Mouse (Mus musculus): ENCODE data around the gene Gm49321. TPM values are rescaled to one million over a fixed set of nuclear protein-coding genes. Genes with fewer than 3 reads are reported as not detected.
A peak's percentile ranks its signal among the peaks of the same experiment; 100 is the strongest.

Gene Gm49321
- polyA plus RNA-seq, 1 experiment from 2014 or later = 13.1 TPM

DNA sequence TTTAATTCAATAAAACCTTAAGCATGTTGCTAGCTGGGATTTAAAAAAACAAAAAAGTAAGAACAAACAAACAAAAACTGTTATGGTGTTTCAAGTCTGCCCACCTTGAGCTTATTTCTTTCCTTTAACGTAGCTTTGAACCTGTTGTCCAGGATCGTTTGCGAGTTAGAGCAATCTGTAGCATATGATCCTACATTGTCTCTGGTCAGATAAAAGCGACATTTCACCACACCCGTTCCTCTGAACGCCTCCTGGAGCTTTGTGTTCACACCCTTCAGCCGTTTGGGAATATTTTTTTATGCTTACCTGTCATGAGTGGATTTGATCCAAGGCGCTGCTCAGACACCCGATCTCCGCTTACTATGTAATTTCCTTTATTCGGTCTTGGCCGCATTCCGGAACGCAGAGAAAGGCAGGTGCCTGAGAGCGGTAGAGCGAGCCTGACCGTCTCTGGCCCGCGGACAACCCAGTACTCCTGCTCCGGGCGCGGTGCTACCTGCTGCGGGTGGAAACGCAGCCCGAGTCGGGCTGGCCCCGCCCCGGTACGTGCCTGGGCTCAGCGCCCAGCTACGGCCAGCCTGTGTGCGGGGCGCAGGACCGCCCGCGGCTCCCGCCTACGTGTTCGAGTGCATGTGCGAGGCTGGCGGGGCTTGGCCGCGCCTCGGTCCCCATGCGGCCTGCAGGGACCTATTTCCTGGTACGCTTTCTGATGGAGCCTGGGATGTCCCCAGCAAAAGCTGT, 12.0 kb downstream of the Gm49321 start:
- peaks cover 14% of the 10 kb centered on the region for H3K4me1 ChIP-seq
- WGBS = 8% methylated on average over 46 of the region's 46 CpGs
- H3K27me3 ChIP-seq = no peaks in the 10 kb centered on the region
- H3K27ac ChIP-seq (replicated peaks) = peak overlapping the region; percentile 55; the same call in 1 of the 2 replicates
- peak overlapping the region; percentile 37 for H3K4me3 ChIP-seq (replicated peaks)
- peak; percentile 86 for ATAC-seq (ENCODE audit: insufficient number of reproducible peaks, low FRiP score, low TSS enrichment, low read depth)
- peak overlapping the region; percentile 66 for H3K4me2 ChIP-seq (replicated peaks)
- peaks cover 16% of the 10 kb centered on the region; the same call in 1 of the 2 replicates for H3K36me3 ChIP-seq
- H3K9me3 ChIP-seq (replicated peaks) = no peaks in the 10 kb centered on the region
- H3K9ac ChIP-seq = no peak overlapping the region

- H3K27ac ChIP-seq (replicated peaks) = no peak overlapping the region
- H3K36me3 ChIP-seq = 0 out of 2 replicates have a peak, but pooled peaks cover under 1% of the 10 kb centered on the region
- no peak for ATAC-seq (ENCODE audit: insufficient number of reproducible peaks, low FRiP score, low TSS enrichment, low read depth)
- no peaks in the 10 kb centered on the region for H3K9me3 ChIP-seq (replicated peaks)
- 0 out of 2 replicates have a peak overlapping the region, but pooled peaks have one; percentile 9 for H3K9ac ChIP-seq
- H3K27me3 ChIP-seq = no peaks in the 10 kb centered on the region
- 3% methylated on average over 15 of the region's 15 CpGs for WGBS
- H3K4me1 ChIP-seq = peaks cover 14% of the 10 kb centered on the region
- H3K4me2 ChIP-seq (replicated peaks) = peak overlapping the region; percentile 59
- peak overlapping the region; percentile 40 for H3K4me3 ChIP-seq (replicated peaks)
These were observed 15.4 kb downstream of the Gm49321 start for GRCm38 (mm10) chr12:73952879-73953278.

DNA sequence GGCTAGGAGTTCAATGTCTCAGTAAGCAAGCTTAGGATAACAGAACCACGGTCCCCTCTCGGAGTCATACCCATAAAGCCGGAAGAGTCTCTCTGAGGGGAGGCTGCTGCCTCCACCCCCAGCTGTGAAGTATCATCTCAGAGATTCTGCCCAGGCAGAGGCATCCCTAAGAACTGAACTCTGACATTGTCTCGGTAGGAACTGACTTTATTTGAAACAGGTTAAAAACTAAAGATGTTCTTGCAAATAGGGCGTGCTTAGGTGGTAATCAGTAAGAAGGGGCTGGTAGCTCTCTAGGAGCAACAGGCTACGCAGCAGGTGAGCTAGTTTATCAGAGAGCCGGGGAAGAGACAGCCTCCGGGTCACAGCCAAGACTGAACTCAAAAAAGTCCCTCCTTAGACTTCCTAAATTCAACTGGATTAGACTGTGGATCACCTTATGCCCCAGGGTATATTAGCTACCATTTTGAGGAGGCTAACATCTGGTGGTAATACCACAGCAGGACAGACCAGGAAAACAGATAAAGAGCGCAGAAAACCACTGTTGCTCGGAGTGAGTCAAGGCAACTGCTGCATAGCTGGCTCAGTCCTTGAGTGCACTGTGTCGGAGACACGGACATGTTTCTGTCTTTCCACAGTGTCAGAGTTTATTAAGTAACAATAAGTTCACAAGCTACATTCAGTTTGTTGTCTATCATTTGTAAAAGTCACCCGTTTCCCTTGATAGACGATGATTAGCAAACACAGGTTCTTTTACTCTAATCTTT, 16.1 kb downstream of the Gm49321 start:
- 34% methylated on average over 14 of the region's 14 CpGs for WGBS
- H3K4me1 ChIP-seq = peaks cover 14% of the 10 kb centered on the region
- no peaks in the 10 kb centered on the region for H3K27me3 ChIP-seq
- no peak for ATAC-seq (ENCODE audit: insufficient number of reproducible peaks, low FRiP score, low TSS enrichment, low read depth)
- H3K27ac ChIP-seq (replicated peaks) = no peak overlapping the region
- H3K4me2 ChIP-seq (replicated peaks) = peak overlapping the region; percentile 59
- 0 out of 2 replicates have a peak overlapping the region, but pooled peaks have one; percentile 9 for H3K9ac ChIP-seq
- H3K36me3 ChIP-seq = no peaks in the 10 kb centered on the region
- peak overlapping the region; percentile 40 for H3K4me3 ChIP-seq (replicated peaks)
- H3K9me3 ChIP-seq (replicated peaks) = no peaks in the 10 kb centered on the region

GRCm38 (mm10) chr12:73954785-73955184, 17.3 kb downstream of the Gm49321 start:
- Histone ChIP-seq H3K36me3 (no peaks in the 10 kb centered on the region), H3K4me2 (replicated peaks) (no peak overlapping the region), H3K9ac (no peak overlapping the region), H3K4me1 (peaks cover 8% of the 10 kb centered on the region), H3K4me3 (replicated peaks) (no peak overlapping the region), H3K9me3 (replicated peaks) (no peaks in the 10 kb centered on the region), H3K27me3 (no peaks in the 10 kb centered on the region), H3K27ac (replicated peaks) (no peak overlapping the region)
- 66% methylated on average over 5 of the region's 5 CpGs for WGBS
- no peak for ATAC-seq (ENCODE audit: insufficient number of reproducible peaks, low FRiP score, low TSS enrichment, low read depth)

GRCm38 (mm10) chr12:73957676-73958075, 20.2 kb downstream of the Gm49321 start:
- no peak overlapping the region for H3K4me3 ChIP-seq (replicated peaks)
- H3K27me3 ChIP-seq = no peaks in the 10 kb centered on the region
- H3K4me2 ChIP-seq (replicated peaks) = no peak overlapping the region
- ATAC-seq (ENCODE audit: insufficient number of reproducible peaks, low FRiP score, low TSS enrichment, low read depth) = no peak
- no peaks in the 10 kb centered on the region for H3K36me3 ChIP-seq
- no peaks in the 10 kb centered on the region for H3K9me3 ChIP-seq (replicated peaks)
- WGBS = 79% methylated on average over 3 of the region's 3 CpGs
- peaks cover 6% of the 10 kb centered on the region; the same call in 1 of the 2 replicates for H3K4me1 ChIP-seq
- H3K9ac ChIP-seq = no peak overlapping the region
- H3K27ac ChIP-seq (replicated peaks) = no peak overlapping the region

DNA sequence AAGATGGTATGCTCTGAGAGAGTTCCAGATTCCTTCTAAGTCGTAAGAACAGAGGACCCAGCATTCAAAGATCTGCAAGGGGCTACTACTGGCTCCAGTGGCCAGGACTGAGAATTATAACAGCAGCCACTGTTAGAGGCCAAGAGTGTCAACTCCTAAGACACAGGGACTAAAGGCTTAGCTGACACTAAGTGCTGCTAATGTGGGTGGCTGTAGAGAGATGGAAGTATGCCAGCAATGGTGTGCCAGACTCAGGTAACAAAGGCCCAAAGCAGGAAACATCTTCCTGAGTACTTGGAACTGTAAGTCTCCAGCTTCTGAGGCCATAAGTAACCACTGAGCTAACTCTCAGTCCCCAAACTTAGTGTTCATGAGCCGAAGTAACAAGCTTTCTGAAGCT, 21.4 kb downstream of the Gm49321 start:
- no peaks in the 10 kb centered on the region for H3K36me3 ChIP-seq
- WGBS = 84% methylated on average over 2 of the region's 2 CpGs
- no peaks in the 10 kb centered on the region for H3K4me1 ChIP-seq
- no peak overlapping the region for H3K4me2 ChIP-seq (replicated peaks)
- H3K4me3 ChIP-seq (replicated peaks) = no peak overlapping the region
- ATAC-seq (ENCODE audit: insufficient number of reproducible peaks, low FRiP score, low TSS enrichment, low read depth) = no peak
- H3K9ac ChIP-seq = no peak overlapping the region
- no peaks in the 10 kb centered on the region for H3K27me3 ChIP-seq
- H3K27ac ChIP-seq (replicated peaks) = no peak overlapping the region
- no peaks in the 10 kb centered on the region for H3K9me3 ChIP-seq (replicated peaks)

DNA sequence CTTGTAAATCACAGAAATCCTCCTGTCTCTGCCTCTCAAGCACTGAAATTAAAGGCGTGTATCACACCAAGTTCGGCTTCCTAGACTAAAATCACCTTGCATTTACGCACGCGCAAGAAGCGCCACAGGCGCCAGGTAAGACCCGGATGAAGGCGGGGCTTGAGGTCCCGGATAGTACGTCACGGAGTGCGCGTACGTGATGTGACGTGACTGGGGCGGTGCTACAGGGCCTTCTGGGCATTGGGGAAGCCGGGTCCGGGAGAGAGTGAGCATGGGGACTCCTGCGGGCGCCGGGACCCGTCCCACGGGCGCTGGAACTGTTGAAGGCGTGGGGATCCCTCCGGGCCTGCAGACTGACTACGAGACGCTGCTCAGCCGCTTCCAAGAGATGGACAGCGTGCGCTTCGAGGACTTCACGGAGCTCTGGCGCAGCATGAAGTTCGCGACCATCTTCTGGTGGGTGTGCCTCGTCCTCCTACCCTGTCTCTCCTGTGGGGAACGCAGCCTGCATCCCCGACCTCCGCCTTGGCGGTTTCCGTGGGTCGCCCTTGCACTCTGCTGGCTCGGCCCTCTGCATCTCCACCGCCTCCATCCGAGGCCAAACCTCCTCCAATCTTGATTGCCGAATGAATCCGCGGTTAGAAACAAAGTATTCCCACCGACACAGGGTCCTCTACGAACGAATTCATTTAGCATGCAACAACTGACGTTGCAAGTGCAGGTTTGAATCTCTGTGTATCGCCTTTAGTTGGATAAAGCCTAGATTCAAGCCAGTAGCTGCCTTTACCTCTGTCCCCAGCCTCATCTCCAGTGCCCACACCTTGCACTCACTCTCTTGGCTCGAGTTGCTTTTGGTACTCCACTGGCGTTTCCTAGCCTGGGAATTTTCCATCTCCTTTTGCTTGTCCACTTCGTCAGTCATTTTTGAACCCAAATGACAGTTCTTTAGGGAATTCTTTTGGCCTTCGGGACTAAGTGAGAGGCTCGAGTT, 27.1 kb downstream of the Gm49321 start, which contains the start of gene Snapc1:
Gene Snapc1, plus strand, starts transcription at position 191 of the 991 bp plus-strand sequence.
- peak; percentile 99 for ATAC-seq (ENCODE audit: insufficient number of reproducible peaks, low FRiP score, low TSS enrichment, low read depth)

GRCm38 (mm10) chr12:73969142-73969541, 31.7 kb downstream of the Gm49321 start:
- Histone ChIP-seq H3K27ac (replicated peaks) (no peak overlapping the region), H3K27me3 (no peaks in the 10 kb centered on the region), H3K4me2 (replicated peaks) (no peak overlapping the region), H3K4me3 (replicated peaks) (no peak overlapping the region), H3K36me3 (peaks cover 56% of the 10 kb centered on the region), H3K9ac (no peak overlapping the region), H3K9me3 (replicated peaks) (peaks cover 5% of the 10 kb centered on the region; the same call in 1 of the 2 replicates), H3K4me1 (peaks cover 7% of the 10 kb centered on the region; the same call in 1 of the 2 replicates)
- WGBS = 96% methylated on average over 8 of the region's 8 CpGs
- no peak for ATAC-seq (ENCODE audit: insufficient number of reproducible peaks, low FRiP score, low TSS enrichment, low read depth)

More for the DNA sequence above, 27.1 kb downstream of the Gm49321 start, which contains the start of gene Snapc1:
- peak within 1 kb of the TSS; percentile 80 for H3K27ac ChIP-seq (replicated peaks)
- H3K4me1 ChIP-seq = peaks cover 7% of the 10 kb centered on the region; the same call in 1 of the 2 replicates
- H3K4me3 ChIP-seq (replicated peaks) = peak within 1 kb of the TSS; percentile 94
- H3K27me3 ChIP-seq = no peaks in the 10 kb centered on the region
- peak within 1 kb of the TSS; percentile 78 for H3K9ac ChIP-seq
- 2% methylated on average over 60 of the region's 60 CpGs for WGBS
- H3K4me2 ChIP-seq (replicated peaks) = peak within 1 kb of the TSS; percentile 77
- H3K36me3 ChIP-seq = peaks cover 19% of the 10 kb centered on the region
- no peaks in the 10 kb centered on the region for H3K9me3 ChIP-seq (replicated peaks)

DNA sequence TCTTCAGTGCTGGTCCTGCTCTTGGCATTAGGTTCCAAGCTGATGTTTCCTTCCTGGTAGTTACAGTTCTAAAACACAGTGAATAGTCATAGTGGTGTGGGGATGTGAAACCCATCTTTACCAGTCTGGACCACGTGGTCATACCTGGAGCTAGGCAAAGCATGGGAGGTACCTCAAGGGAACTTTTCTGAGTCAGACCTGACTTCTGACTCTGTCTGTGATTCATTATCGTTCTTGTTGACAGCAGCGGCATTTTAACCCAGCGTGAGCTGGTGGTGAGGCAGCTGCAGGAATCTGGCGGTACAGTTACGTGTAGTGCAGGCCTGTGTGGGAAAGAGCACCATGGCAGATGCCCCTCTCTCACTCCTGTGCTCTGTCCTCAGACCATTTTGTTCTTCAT, 37.1 kb downstream of the Gm49321 start:
- 88% methylated on average over 6 of the region's 6 CpGs for WGBS
- Histone ChIP-seq H3K4me1 (no peaks in the 10 kb centered on the region), H3K9me3 (replicated peaks) (peaks cover 5% of the 10 kb centered on the region; the same call in 1 of the 2 replicates), H3K36me3 (peaks cover 80% of the 10 kb centered on the region), H3K4me3 (replicated peaks) (no peak overlapping the region), H3K9ac (no peak overlapping the region), H3K4me2 (replicated peaks) (no peak overlapping the region), H3K27ac (replicated peaks) (no peak overlapping the region), H3K27me3 (no peaks in the 10 kb centered on the region)
- no peak for ATAC-seq (ENCODE audit: insufficient number of reproducible peaks, low FRiP score, low TSS enrichment, low read depth)

GRCm38 (mm10) chr12:73978144-73978543, 40.7 kb downstream of the Gm49321 start:
- no peak overlapping the region for H3K4me2 ChIP-seq (replicated peaks)
- WGBS = 89% methylated on average over 3 of the region's 3 CpGs
- no peaks in the 10 kb centered on the region for H3K9me3 ChIP-seq (replicated peaks)
- no peak overlapping the region for H3K9ac ChIP-seq
- no peak overlapping the region for H3K4me3 ChIP-seq (replicated peaks)
- no peak for ATAC-seq (ENCODE audit: insufficient number of reproducible peaks, low FRiP score, low TSS enrichment, low read depth)
- no peaks in the 10 kb centered on the region for H3K27me3 ChIP-seq
- H3K27ac ChIP-seq (replicated peaks) = no peak overlapping the region
- no peaks in the 10 kb centered on the region for H3K4me1 ChIP-seq
- peaks cover 68% of the 10 kb centered on the region for H3K36me3 ChIP-seq

Data from embryonic facial prominence, embryonic 15.5 days (tissue).